ENCODE assay signal across 22 mouse cellular contexts in the genomic region with DNA sequence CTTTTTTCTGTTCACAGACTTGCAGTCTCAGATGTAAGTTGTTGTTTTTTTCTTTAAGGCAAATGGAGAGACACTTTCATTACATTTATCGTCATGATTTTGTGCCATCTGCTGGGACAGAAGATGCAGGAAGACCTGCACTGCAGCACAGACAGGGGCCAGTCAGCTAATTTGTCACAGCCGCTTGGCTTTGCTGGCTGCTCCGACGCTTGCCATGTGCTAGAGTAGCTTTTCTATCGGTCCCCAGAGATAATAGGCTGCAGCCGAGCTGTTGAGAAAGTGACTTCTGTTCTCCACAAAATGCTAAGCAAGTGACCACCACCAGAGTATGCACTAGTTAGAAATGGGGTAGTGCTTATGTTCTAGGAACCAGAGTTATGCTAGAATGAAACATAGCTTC.
DNase-seq lines count a peak whose midpoint lies in the region; ATAC-seq lines count a peak whose summit lies in the region.
"Had no signal": no experiment of that assay in that cellular context is flagged by ENCODE, and none has a peak within 500 bp of the region (broad histone marks: within the 10 kb centered on the region; RNA-seq: fewer than 3 reads in every experiment).

No protein-coding gene starts in this region.

- no peak for ATAC-seq in midbrain, embryonic 14.5 days (ENCODE audit: low FRiP score, low TSS enrichment)
- no peak for ATAC-seq in midbrain, embryonic 15.5 days (replicated peaks)
- no peak for ATAC-seq in embryonic facial prominence, embryonic 11.5 days (replicated peaks; ENCODE audit: insufficient number of reproducible peaks, low FRiP score, low TSS enrichment, low read depth)
- ATAC-seq in neural tube, embryonic 15.5 days (ENCODE audit: low FRiP score): peak; percentile 45; the same call in 1 of the 2 replicates
- ATAC-seq: Patski had no signal

- 0 out of 2 replicates have a peak, but pooled peaks cover 4% of the 10 kb centered on the region for H3K4me1 ChIP-seq in midbrain, embryonic 14.5 days (ENCODE audit: control insufficient read depth, insufficient read depth, low read length)
- H3K4me1 ChIP-seq in midbrain, embryonic 15.5 days: no peaks in the 10 kb centered on the region; the same call in 1 of the 2 replicates
- H3K4me1 ChIP-seq in embryonic facial prominence, embryonic 11.5 days (ENCODE audit: control insufficient read depth, insufficient read depth, low read length): no peaks in the 10 kb centered on the region
- peaks cover 6% of the 10 kb centered on the region; the same call in 1 of the 2 replicates for H3K4me1 ChIP-seq in neural tube, embryonic 15.5 days
- H3K4me1 ChIP-seq: embryonic facial prominence, embryonic 12.5 days; limb, embryonic 13.5 days; liver, embryonic 15.5 days had no signal

- peak; percentile 5 to 11 for DNase-seq in cerebellum, postnatal 36 days
- no peak for DNase-seq in cerebellum, adult 8-10 months
- peak; percentile 59 for DNase-seq in midbrain, embryonic 14.5 days
- peak; percentile 7 for DNase-seq in embryonic facial prominence, embryonic 11.5 days (ENCODE audit: low spot score)
- DNase-seq in urinary bladder, postnatal 10 days (ENCODE audit: low spot score): no peak
- no peak for DNase-seq in right cerebral cortex, postnatal 14 days
- DNase-seq: adrenal gland, postnatal 36 days; B cell, adult 2 months; gastrocnemius, postnatal 25 days; heart, postnatal 10 days; kidney, adult 2 months; kidney, postnatal 14 days; lung, postnatal 36 days; right cerebral cortex, postnatal 4 days; thymus, postnatal 25 days had no signal

- no peaks in the 10 kb centered on the region for H3K27me3 ChIP-seq in midbrain, embryonic 14.5 days (ENCODE audit: control insufficient read depth, insufficient read depth, low read length)
- 0 out of 2 replicates have a peak, but pooled peaks cover 7% of the 10 kb centered on the region for H3K27me3 ChIP-seq in midbrain, embryonic 15.5 days (replicated peaks)
- no peaks in the 10 kb centered on the region for H3K27me3 ChIP-seq in embryonic facial prominence, embryonic 11.5 days (ENCODE audit: control insufficient read depth, insufficient read depth, low read length)
- no peaks in the 10 kb centered on the region for H3K27me3 ChIP-seq in neural tube, embryonic 15.5 days (replicated peaks)
- H3K27me3 ChIP-seq: embryonic facial prominence, embryonic 12.5 days; limb, embryonic 13.5 days; liver, embryonic 15.5 days had no signal

- H3K9ac ChIP-seq in midbrain, embryonic 14.5 days (replicated peaks; ENCODE audit: low read length): no peak overlapping the region
- no peak overlapping the region for H3K9ac ChIP-seq in midbrain, embryonic 15.5 days
- no peak overlapping the region for H3K9ac ChIP-seq in embryonic facial prominence, embryonic 11.5 days (replicated peaks; ENCODE audit: low read length)
- no peak overlapping the region for H3K9ac ChIP-seq in neural tube, embryonic 15.5 days (replicated peaks)
- H3K9ac ChIP-seq: embryonic facial prominence, embryonic 12.5 days; limb, embryonic 13.5 days; liver, embryonic 15.5 days had no signal

- H3K9me3 ChIP-seq in midbrain, embryonic 14.5 days (ENCODE audit: control insufficient read depth, low read length): no peaks in the 10 kb centered on the region
- no peaks in the 10 kb centered on the region for H3K9me3 ChIP-seq in midbrain, embryonic 15.5 days
- no peaks in the 10 kb centered on the region for H3K9me3 ChIP-seq in embryonic facial prominence, embryonic 11.5 days (replicated peaks; ENCODE audit: control insufficient read depth, low read length)
- H3K9me3 ChIP-seq in neural tube, embryonic 15.5 days (replicated peaks): no peaks in the 10 kb centered on the region
- H3K9me3 ChIP-seq: embryonic facial prominence, embryonic 12.5 days; limb, embryonic 13.5 days; liver, embryonic 15.5 days had no signal

- 5% methylated on average over 6 of the region's 6 CpGs for WGBS in midbrain, embryonic 14.5 days
- 12% methylated on average over 6 of the region's 6 CpGs for WGBS in midbrain, embryonic 15.5 days
- 23% methylated on average over 6 of the region's 6 CpGs for WGBS in embryonic facial prominence, embryonic 11.5 days
- 13% methylated on average over 6 of the region's 6 CpGs for WGBS in neural tube, embryonic 15.5 days

- H3K27ac ChIP-seq in midbrain, embryonic 14.5 days (replicated peaks; ENCODE audit: low read depth, low read length): no peak overlapping the region
- H3K27ac ChIP-seq in midbrain, embryonic 15.5 days: no peak overlapping the region
- no peak overlapping the region for H3K27ac ChIP-seq in embryonic facial prominence, embryonic 11.5 days (replicated peaks; ENCODE audit: low read depth, low read length)
- no peak overlapping the region for H3K27ac ChIP-seq in neural tube, embryonic 15.5 days (replicated peaks)
- H3K27ac ChIP-seq: embryonic facial prominence, embryonic 12.5 days; limb, embryonic 13.5 days; liver, embryonic 15.5 days had no signal

- no peak overlapping the region for H3K4me2 ChIP-seq in midbrain, embryonic 14.5 days (ENCODE audit: low read length)
- H3K4me2 ChIP-seq in midbrain, embryonic 15.5 days: no peak overlapping the region
- no peak overlapping the region for H3K4me2 ChIP-seq in embryonic facial prominence, embryonic 11.5 days (ENCODE audit: low read depth, low read length)
- H3K4me2 ChIP-seq in neural tube, embryonic 15.5 days: no peak overlapping the region
- H3K4me2 ChIP-seq: embryonic facial prominence, embryonic 12.5 days; limb, embryonic 13.5 days; liver, embryonic 15.5 days; midbrain, embryonic 11.5 days had no signal

- no peak overlapping the region for H3K4me3 ChIP-seq in midbrain, embryonic 14.5 days (replicated peaks; ENCODE audit: low read depth, low read length)
- no peak overlapping the region for H3K4me3 ChIP-seq in midbrain, embryonic 15.5 days
- H3K4me3 ChIP-seq in embryonic facial prominence, embryonic 11.5 days (ENCODE audit: low read depth, low read length): no peak overlapping the region
- no peak overlapping the region for H3K4me3 ChIP-seq in neural tube, embryonic 15.5 days (replicated peaks)
- H3K4me3 ChIP-seq: embryonic facial prominence, embryonic 12.5 days; limb, embryonic 13.5 days; liver, embryonic 15.5 days had no signal

- no peaks in the 10 kb centered on the region for H3K36me3 ChIP-seq in midbrain, embryonic 14.5 days (ENCODE audit: control insufficient read depth, insufficient read depth, low read length)
- H3K36me3 ChIP-seq in midbrain, embryonic 15.5 days (replicated peaks): no peaks in the 10 kb centered on the region
- H3K36me3 ChIP-seq in embryonic facial prominence, embryonic 11.5 days (replicated peaks; ENCODE audit: control insufficient read depth, insufficient read depth, low read depth, low read length): no peaks in the 10 kb centered on the region
- no peaks in the 10 kb centered on the region for H3K36me3 ChIP-seq in neural tube, embryonic 15.5 days
- H3K36me3 ChIP-seq: embryonic facial prominence, embryonic 12.5 days; limb, embryonic 13.5 days; liver, embryonic 15.5 days had no signal

Comparison
In these comparisons a context has a peak if more than half of its experiments do, and no peak if none do; other contexts are left out.
1. DNase-seq: peak in cerebellum, postnatal 36 days (2 of 2), midbrain, embryonic 14.5 days (single experiment) and embryonic facial prominence, embryonic 11.5 days (single experiment); none in cerebellum, adult 8-10 months (single experiment), urinary bladder, postnatal 10 days (single experiment) and right cerebral cortex, postnatal 14 days (single experiment).